Mouse (Mus musculus) neural tube, embryonic 14.5 days (tissue): ENCODE measurements at regions not wholly inside any gene's neighbourhood (a gene's known extent, or its start where the extent isn't known, plus 50 kb on each side); places are given as distances from the start of the nearest gene placed in this dataset.

Experiments used
- ATAC-seq: fragments of 200-750 bp; cut with Nextera tagmentation; 2 replicates; pipeline ENCODE4 v1.8.0; 2017; ENCODE audit warnings: low read depth, mild to moderate bottlenecking, moderate TSS enrichment, moderate library complexity
- H3K27ac ChIP-seq: fragments of 300-500 bp; sonication (generic); 2 replicates; pipeline ENCODE4 v1.5.1; 2014; ENCODE audit warnings: low read depth, mild to moderate bottlenecking, control low read depth, low read length, moderate library complexity, mixed read lengths
- H3K27me3 ChIP-seq: fragments of 300-500 bp; sonication (generic); 2 replicates; pipeline ENCODE4 v1.6.1; 2014; ENCODE audit warnings: low read length; ENCODE audit not compliant: control insufficient read depth, insufficient read depth
- H3K36me3 ChIP-seq: fragments of 300-500 bp; sonication (generic); 2 replicates; pipeline ENCODE4 v1.6.1; 2014; ENCODE audit warnings: low read length, mixed read lengths; ENCODE audit not compliant: control insufficient read depth, insufficient read depth
- H3K4me1 ChIP-seq: fragments of 300-500 bp; sonication (generic); 2 replicates; pipeline ENCODE4 v1.6.1; 2014; ENCODE audit warnings: low read length; ENCODE audit not compliant: control insufficient read depth, insufficient read depth
- H3K4me2 ChIP-seq: fragments of 300-500 bp; sonication (generic); 2 replicates; pipeline ENCODE4 v1.6.1; 2014; ENCODE audit warnings: mild to moderate bottlenecking, low read depth, low read length, control low read depth
- H3K4me3 ChIP-seq: fragments of 300-500 bp; sonication (generic); 2 replicates; pipeline ENCODE4 v1.5.1; 2014; ENCODE audit warnings: low read depth, low read length, control low read depth, mixed read lengths
- H3K9ac ChIP-seq: fragments of 300-500 bp; sonication (generic); replicated peaks from 2 replicates; pipeline ENCODE4 v1.6.1; 2014; ENCODE audit warnings: low read depth, mild to moderate bottlenecking, control low read depth, low read length, mixed read lengths
- H3K9me3 ChIP-seq: fragments of 300-500 bp; sonication (generic); 2 replicates; pipeline ENCODE4 v1.6.1; 2016; ENCODE audit warnings: low read length; ENCODE audit not compliant: control insufficient read depth
- WGBS: fragments of 180-500 bp; shearing (Covaris S2); extraction: QIAGEN DNeasy Blood & Tissue Kit; methylation state at CpG from one replicate; pipeline ENCODE4 v1.1.7; 2014; 5-methylcytosine and 5-hydroxymethylcytosine counted together

DNA sequence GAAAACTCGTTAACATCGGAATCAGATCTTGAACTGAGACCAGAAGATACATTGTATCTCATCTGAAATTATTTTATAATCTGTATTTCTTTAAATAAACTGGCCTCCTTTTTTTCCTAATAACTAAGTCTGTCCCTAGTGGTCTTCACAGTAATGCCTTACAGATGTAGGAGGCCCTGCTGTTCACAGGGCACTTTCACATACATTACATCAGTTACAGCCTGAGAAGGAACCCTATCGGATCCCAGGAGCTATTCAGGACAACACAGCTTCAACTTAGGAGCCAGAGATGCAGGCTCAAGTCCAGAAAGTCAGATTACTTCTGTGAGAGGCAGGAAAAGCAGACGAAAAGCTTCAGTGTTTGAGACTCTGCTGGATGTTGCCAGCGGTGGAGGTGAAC, 806.2 kb downstream of the Ets1 start:
- no peaks in the 10 kb centered on the region for H3K4me1 ChIP-seq
- H3K9ac ChIP-seq, result no peak overlapping the region
- no peak overlapping the region for H3K4me3 ChIP-seq
- no peaks in the 10 kb centered on the region for H3K36me3 ChIP-seq
- WGBS, result 79% methylated on average over 5 of the region's 5 CpGs
- no peak for ATAC-seq
- H3K27ac ChIP-seq, result no peak overlapping the region
- H3K27me3 ChIP-seq, result no peaks in the 10 kb centered on the region
- no peaks in the 10 kb centered on the region for H3K9me3 ChIP-seq
- H3K4me2 ChIP-seq, result no peak overlapping the region

DNA sequence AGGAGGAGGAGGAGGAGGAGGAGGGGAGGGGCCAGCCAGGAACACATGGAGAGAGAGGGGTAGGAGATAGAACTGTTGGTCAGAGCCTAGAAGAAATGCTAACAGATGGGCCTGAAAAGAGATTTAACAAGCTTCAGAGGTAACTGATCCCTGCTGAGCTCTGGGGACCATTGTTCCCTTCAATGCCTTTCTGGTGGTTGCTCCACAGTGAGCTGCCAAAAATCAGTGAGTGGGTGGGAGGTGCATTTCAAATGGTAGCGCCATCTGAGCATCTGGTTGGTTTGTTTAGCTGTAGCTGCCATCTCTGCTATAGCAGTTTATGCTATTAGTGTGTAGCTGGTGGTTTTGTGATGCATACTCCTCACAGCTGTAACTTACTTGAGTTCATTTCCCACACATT, 809.9 kb downstream of the Ets1 start:
- Histone ChIP-seq H3K4me3 (no peak overlapping the region), H3K36me3 (no peaks in the 10 kb centered on the region), H3K4me1 (no peaks in the 10 kb centered on the region), H3K27ac (no peak overlapping the region), H3K27me3 (no peaks in the 10 kb centered on the region), H3K9ac (no peak overlapping the region), H3K9me3 (no peaks in the 10 kb centered on the region), H3K4me2 (no peak overlapping the region)
- 70% methylated on average over 1 of the region's 1 CpGs for WGBS
- no peak for ATAC-seq

DNA sequence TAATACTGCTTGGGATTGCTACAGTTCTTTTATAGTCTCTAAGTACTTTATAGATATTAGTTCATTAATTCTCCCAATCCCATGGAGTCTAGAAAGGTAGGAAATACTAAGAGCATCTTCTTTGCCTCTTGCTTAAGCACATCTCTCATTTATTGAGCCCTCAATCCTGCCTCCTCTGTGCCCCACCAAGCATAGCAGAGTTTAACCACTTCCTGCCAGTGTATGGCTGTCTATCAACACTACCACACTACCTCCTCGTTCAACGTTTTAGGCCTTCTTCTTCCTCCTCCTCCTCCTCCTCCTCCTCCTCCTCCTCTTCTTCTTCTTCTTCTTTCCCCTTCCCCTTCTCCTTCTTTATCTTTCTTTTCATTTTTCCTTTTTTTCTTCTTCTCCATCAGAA, 839.1 kb downstream of the Ets1 start:
- Histone ChIP-seq H3K4me2 (no peak overlapping the region), H3K4me1 (no peaks in the 10 kb centered on the region), H3K4me3 (no peak overlapping the region), H3K27ac (no peak overlapping the region), H3K9me3 (no peaks in the 10 kb centered on the region), H3K27me3 (no peaks in the 10 kb centered on the region), H3K9ac (no peak overlapping the region), H3K36me3 (no peaks in the 10 kb centered on the region)
- no peak for ATAC-seq
- 92% methylated on average over 2 of the region's 2 CpGs for WGBS

DNA sequence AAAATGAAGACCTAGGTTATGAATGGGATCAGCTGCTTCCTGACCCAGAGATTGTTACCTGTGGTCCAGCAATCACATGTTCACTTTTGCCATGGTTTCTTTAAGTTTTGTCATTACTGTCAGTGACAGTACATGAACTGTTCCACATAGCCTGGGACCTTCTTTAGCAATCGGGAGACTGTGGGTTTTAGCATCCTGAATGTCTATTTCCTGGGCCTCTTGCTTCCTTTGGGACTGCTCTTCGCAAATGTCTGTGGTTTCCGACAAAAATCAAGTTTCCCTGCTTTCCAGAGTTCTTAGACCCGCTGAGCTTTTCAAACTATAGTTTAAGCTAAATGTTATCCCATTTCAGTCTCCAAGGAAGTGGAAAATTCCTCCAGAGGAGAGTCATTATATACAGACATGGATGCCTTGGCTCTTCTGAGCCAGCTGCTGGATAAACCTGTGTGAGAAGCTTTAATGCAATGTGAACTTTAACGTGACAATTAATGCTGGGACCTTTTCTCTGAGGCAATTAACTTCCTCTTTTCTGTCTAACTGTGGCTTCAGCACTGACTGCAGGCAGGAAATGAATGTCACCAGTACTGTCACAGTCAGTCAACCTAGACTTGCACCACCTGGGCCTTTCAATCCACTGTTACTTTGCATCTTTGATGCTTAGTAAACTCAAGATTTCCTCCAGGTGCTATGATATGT, 847.0 kb downstream of the Ets1 start:
- no peak overlapping the region for H3K4me2 ChIP-seq
- no peak for ATAC-seq
- H3K4me3 ChIP-seq, result no peak overlapping the region
- H3K27me3 ChIP-seq, result no peaks in the 10 kb centered on the region
- no peaks in the 10 kb centered on the region for H3K36me3 ChIP-seq
- no peak overlapping the region for H3K9ac ChIP-seq
- no peak overlapping the region for H3K27ac ChIP-seq
- 74% methylated on average over 5 of the region's 5 CpGs for WGBS
- H3K4me1 ChIP-seq, result no peaks in the 10 kb centered on the region
- no peaks in the 10 kb centered on the region for H3K9me3 ChIP-seq

DNA sequence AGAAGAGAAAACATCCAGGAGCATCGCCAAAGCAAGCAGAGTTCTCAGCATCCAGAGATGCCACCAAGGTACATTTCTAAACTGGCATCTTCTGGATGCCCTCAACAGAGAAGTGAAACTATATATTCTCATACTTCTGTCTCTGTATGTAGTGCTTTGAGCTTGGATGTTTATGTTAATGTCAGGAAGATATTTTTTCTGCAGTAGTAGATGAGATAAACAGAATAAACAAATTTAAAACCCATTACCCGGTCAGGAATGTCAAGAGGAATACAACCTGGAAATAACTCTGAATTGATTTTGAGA, 847.5 kb downstream of the Ets1 start:
- H3K36me3 ChIP-seq, result no peaks in the 10 kb centered on the region
- no peak overlapping the region for H3K4me2 ChIP-seq
- H3K9me3 ChIP-seq, result no peaks in the 10 kb centered on the region
- ATAC-seq, result no peak
- 90% methylated on average over 2 of the region's 2 CpGs for WGBS
- no peaks in the 10 kb centered on the region for H3K4me1 ChIP-seq
- no peak overlapping the region for H3K9ac ChIP-seq
- no peaks in the 10 kb centered on the region for H3K27me3 ChIP-seq
- H3K27ac ChIP-seq, result no peak overlapping the region
- no peak overlapping the region for H3K4me3 ChIP-seq

DNA sequence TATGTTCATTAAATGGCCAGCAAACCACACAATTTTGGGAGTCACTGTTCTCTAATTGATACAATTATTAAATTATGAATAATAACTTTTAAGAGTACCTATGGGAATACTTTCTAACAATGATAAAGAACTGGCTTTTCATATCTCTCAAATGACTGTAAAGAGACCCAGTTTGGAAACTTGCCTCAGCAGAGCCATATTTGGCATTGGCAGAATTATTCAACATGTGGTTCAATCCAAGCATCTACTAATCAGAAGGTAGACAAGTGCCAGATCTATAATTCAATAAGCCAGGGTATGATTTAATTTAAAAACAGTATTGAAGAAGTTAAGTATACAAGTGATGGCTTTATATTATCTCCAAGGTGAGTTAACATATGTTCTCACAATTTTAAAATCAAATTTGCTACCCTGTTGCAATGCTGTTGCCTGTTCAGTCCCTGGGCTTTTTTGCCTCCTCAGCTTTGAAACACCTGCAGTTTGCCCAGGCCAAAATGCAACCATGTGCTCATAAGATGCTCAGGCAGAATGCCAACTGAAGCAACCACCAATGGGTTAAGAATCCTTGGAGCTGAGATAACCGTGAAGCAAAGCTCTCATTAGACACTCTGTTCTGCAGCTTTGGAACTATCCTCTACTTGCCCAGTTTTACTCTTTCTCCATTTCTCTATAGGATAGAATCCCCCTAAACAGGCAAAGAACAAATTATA, 897.2 kb downstream of the Ets1 start:
- Histone ChIP-seq H3K27me3 (no peaks in the 10 kb centered on the region), H3K9me3 (no peaks in the 10 kb centered on the region), H3K4me3 (no peak overlapping the region), H3K4me1 (no peaks in the 10 kb centered on the region), H3K4me2 (no peak overlapping the region), H3K9ac (no peak overlapping the region), H3K27ac (no peak overlapping the region), H3K36me3 (no peaks in the 10 kb centered on the region)
- 73% methylated on average over 1 of the region's 1 CpGs for WGBS
- ATAC-seq, result no peak

- Histone ChIP-seq H3K9me3 (no peaks in the 10 kb centered on the region), H3K27me3 (no peaks in the 10 kb centered on the region), H3K9ac (no peak overlapping the region), H3K4me3 (no peak overlapping the region), H3K4me2 (no peak overlapping the region), H3K4me1 (peaks cover 9% of the 10 kb centered on the region; the same call in 1 of the 2 replicates), H3K36me3 (no peaks in the 10 kb centered on the region), H3K27ac (no peak overlapping the region)
- no peak for ATAC-seq
- WGBS, result 61% methylated on average over 5 of the region's 5 CpGs
These were observed 907.3 kb downstream of the Ets1 start for GRCm38 (mm10) chr9:33543301-33543700.

DNA sequence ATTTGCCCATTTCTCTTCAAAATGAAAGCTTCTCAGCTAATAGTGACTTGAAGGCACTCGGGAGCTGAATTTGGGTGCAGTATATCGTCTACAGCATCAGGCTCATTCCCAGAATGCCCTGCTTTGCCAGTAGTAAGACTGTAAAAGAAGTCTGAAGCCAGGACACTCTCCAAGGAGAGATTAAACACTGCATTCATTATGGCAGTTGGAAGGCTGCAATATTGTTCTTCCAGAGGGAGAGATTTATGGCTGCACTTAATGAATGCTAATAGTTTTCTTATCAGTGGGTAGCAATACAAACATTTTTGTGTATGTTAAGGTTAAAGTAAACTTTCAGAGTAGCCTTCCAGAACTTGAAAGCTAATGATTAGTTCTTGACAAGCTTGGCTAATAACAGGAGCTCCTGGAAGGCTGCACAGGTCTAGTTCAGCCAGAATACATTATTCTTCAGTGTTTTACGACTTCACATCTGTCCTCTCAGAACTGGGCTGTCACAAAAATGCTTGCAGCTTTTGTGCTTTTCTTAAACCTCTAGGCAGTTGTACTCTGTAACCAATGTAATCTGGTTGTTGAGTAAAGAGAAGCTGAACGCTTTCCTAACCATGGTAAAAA, 910.2 kb downstream of the Ets1 start:
- peak overlapping the region; percentile 34; the same call in 1 of the 2 replicates for H3K27ac ChIP-seq
- no peaks in the 10 kb centered on the region for H3K9me3 ChIP-seq
- ATAC-seq, result peak; percentile 58; the same call in 1 of the 2 replicates
- H3K4me2 ChIP-seq, result no peak overlapping the region
- peaks cover 9% of the 10 kb centered on the region; the same call in 1 of the 2 replicates for H3K4me1 ChIP-seq
- WGBS, result 44% methylated on average over 4 of the region's 4 CpGs
- no peak overlapping the region for H3K9ac ChIP-seq
- no peaks in the 10 kb centered on the region for H3K36me3 ChIP-seq
- H3K4me3 ChIP-seq, result no peak overlapping the region
- H3K27me3 ChIP-seq, result no peaks in the 10 kb centered on the region

- H3K27ac ChIP-seq, result no peak overlapping the region
- no peaks in the 10 kb centered on the region for H3K27me3 ChIP-seq
- H3K36me3 ChIP-seq, result no peaks in the 10 kb centered on the region
- H3K9ac ChIP-seq, result no peak overlapping the region
- 89% methylated on average over 5 of the region's 5 CpGs for WGBS
- H3K4me1 ChIP-seq, result peaks cover 9% of the 10 kb centered on the region; the same call in 1 of the 2 replicates
- no peaks in the 10 kb centered on the region for H3K9me3 ChIP-seq
- no peak for ATAC-seq
- no peak overlapping the region for H3K4me3 ChIP-seq
- no peak overlapping the region for H3K4me2 ChIP-seq
These were observed 913.4 kb downstream of the Ets1 start for GRCm38 (mm10) chr9:33549395-33549794.
